37 mouse cellular contexts compared by ENCODE assay signal in genomic region chr15:95622797-95623196, GRCm38 (mm10). TPM values are rescaled to one million over a fixed set of nuclear protein-coding genes. Genes with fewer than 3 reads are reported as not detected.
"Had no signal": no experiment of that assay in that cellular context is flagged by ENCODE, and none has a peak within 500 bp of the region (broad histone marks: within the 10 kb centered on the region; RNA-seq: fewer than 3 reads in every experiment).

No protein-coding gene starts in this region.

- H3K4me1 ChIP-seq: heart, embryonic 10.5 days; heart, embryonic 12.5 days; heart, embryonic 13.5 days; heart, embryonic 15.5 days; hindbrain, embryonic 10.5 days; hindbrain, embryonic 12.5 days; hindbrain, embryonic 15.5 days; intestine, embryonic 15.5 days had no signal

- H3K27ac ChIP-seq: heart, adult 2 months; heart, embryonic 10.5 days; heart, embryonic 13.5 days; heart, embryonic 15.5 days; hindbrain, embryonic 10.5 days; hindbrain, embryonic 12.5 days; hindbrain, embryonic 13.5 days; hindbrain, embryonic 14.5 days; hindbrain, embryonic 15.5 days; hindbrain, postnatal 0 days; intestine, embryonic 15.5 days; kidney, postnatal 0 days; layer of hippocampus, adult 2 months; left cerebral cortex, adult 2 months had no signal

- H3K36me3 ChIP-seq: heart, embryonic 10.5 days; heart, embryonic 12.5 days; heart, embryonic 13.5 days; heart, embryonic 15.5 days; hindbrain, embryonic 10.5 days; hindbrain, embryonic 12.5 days; hindbrain, embryonic 13.5 days; hindbrain, embryonic 15.5 days; intestine, embryonic 15.5 days had no signal

- H3K4me2 ChIP-seq: heart, embryonic 11.5 days; heart, embryonic 12.5 days; heart, embryonic 13.5 days; heart, embryonic 15.5 days; hindbrain, embryonic 12.5 days; hindbrain, embryonic 13.5 days; hindbrain, embryonic 14.5 days; hindbrain, embryonic 15.5 days; intestine, embryonic 15.5 days had no signal

- H3K27me3 ChIP-seq: heart, embryonic 12.5 days; heart, embryonic 13.5 days; heart, embryonic 15.5 days; hindbrain, embryonic 12.5 days; hindbrain, embryonic 15.5 days; intestine, embryonic 15.5 days had no signal

- ATAC-seq: hindbrain, embryonic 16.5 days; hindbrain, postnatal 0 days; inflammation-experienced regulatory T-cells, adult 6 months; intestine, embryonic 15.5 days; intestine, embryonic 16.5 days; intestine, postnatal 0 days had no signal

- DNase-seq: heart, adult 18-20 months; heart, adult 2 months; heart, postnatal 10 days; heart, postnatal 14 days; heart, postnatal 36 days; heart, postnatal 4 days; kidney, adult 11 months; kidney, adult 18-20 months; kidney, adult 2 months; kidney, adult 8-10 months; kidney, postnatal 10 days; kidney, postnatal 25 days; kidney, postnatal 36 days; layer of hippocampus, adult 9-11 months; layer of hippocampus, postnatal 36 days had no signal

- H3K9me3 ChIP-seq: heart, embryonic 10.5 days; heart, embryonic 12.5 days; heart, embryonic 13.5 days; heart, embryonic 15.5 days; hindbrain, embryonic 10.5 days; hindbrain, embryonic 12.5 days; hindbrain, embryonic 13.5 days; hindbrain, embryonic 15.5 days; intestine, embryonic 15.5 days had no signal

- H3K4me3 ChIP-seq: heart, adult 2 months; heart, embryonic 10.5 days; heart, embryonic 12.5 days; heart, embryonic 13.5 days; heart, embryonic 15.5 days; hindbrain, embryonic 10.5 days; hindbrain, embryonic 12.5 days; hindbrain, embryonic 13.5 days; hindbrain, embryonic 15.5 days; intestine, embryonic 15.5 days; layer of hippocampus, adult 2 months; left cerebral cortex, adult 2 months had no signal

- H3K9ac ChIP-seq: heart, embryonic 12.5 days; heart, embryonic 13.5 days; heart, embryonic 15.5 days; hindbrain, embryonic 12.5 days; hindbrain, embryonic 13.5 days; hindbrain, embryonic 14.5 days; hindbrain, embryonic 15.5 days; intestine, embryonic 15.5 days had no signal

RNA-seq across cellular contexts. Expression of gene Dbx2, which starts 33.0 kb away (rescaled TPM):
- polyA plus RNA-seq: heart, adult 2 months; heart, embryonic 10.5 days; heart, embryonic 12.5 days; heart, embryonic 13.5 days; heart, embryonic 14.5 days; heart, embryonic 15.5 days; heart, postnatal 0 days; inflammation-experienced regulatory T-cells, adult 6 months; intestine, embryonic 14.5 days; intestine, embryonic 16.5 days; intestine, postnatal 0 days; kidney, adult 2 months had no signal
